26 mouse cellular contexts compared by ENCODE assay signal in the genomic region with DNA sequence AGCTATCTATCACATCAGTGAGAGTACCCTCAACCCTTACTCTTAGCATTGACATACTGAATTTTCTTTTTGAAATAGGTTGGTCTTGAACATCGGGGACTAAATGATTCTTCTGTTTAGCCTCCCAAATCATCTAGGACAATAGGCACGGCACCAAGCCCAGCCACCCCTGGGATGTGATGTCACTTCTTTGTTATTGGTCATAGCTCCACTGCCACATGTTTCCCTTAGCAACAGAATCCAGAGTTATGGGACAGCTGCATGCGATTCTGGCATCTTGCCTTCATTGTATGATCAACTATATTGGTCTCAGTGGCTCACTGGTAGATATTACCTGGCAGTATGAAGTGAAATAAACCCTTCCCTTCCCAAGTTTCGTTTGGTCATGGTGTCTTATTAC. TPM values are rescaled to one million over a fixed set of nuclear protein-coding genes. Genes with fewer than 3 reads are reported as not detected.
DNase-seq lines count a peak whose midpoint lies in the region; ATAC-seq and TF ChIP-seq lines count a peak whose summit lies in the region.
"Had no signal": no experiment of that assay in that cellular context is flagged by ENCODE, and none has a peak within 500 bp of the region (broad histone marks: within the 10 kb centered on the region; RNA-seq: fewer than 3 reads in every experiment).

No protein-coding gene starts in this region.

- peak overlapping the region; percentile 42 for H3K4me2 ChIP-seq in heart, embryonic 13.5 days
- no peak overlapping the region for H3K4me2 ChIP-seq in heart, postnatal 0 days (ENCODE audit: low read depth, low read length)
- H3K4me2 ChIP-seq: embryonic facial prominence, embryonic 13.5 days; forebrain, embryonic 13.5 days; hindbrain, embryonic 12.5 days had no signal

- no peak for DNase-seq in heart, adult 2 months
- DNase-seq in heart, adult 8-10 months (ENCODE audit: low spot score), result no peak
- DNase-seq in heart, postnatal 14 days, result no peak
- DNase-seq in heart, postnatal 0 days (ENCODE audit: low spot score), result no peak
- DNase-seq in urinary bladder, postnatal 10 days (ENCODE audit: low spot score), result no peak
- DNase-seq: adrenal gland, postnatal 25 days; cerebellum, adult 18-20 months; cerebellum, adult 9-11 months; cerebellum, postnatal 36 days; forebrain, postnatal 0 days; gastrocnemius, postnatal 25 days; kidney, adult 8-10 months had no signal

- WGBS in heart, adult 2 months, result 36% methylated on average over 4 of the region's 4 CpGs
- WGBS in heart, embryonic 13.5 days, result 48% methylated on average over 4 of the region's 4 CpGs
- WGBS in heart, postnatal 0 days, result 39% methylated on average over 4 of the region's 4 CpGs

- H3K27ac ChIP-seq in heart, adult 2 months, result peak overlapping the region; percentile 70
- H3K27ac ChIP-seq in heart, embryonic 13.5 days (replicated peaks), result peak overlapping the region; percentile 82
- H3K27ac ChIP-seq in heart, postnatal 0 days (ENCODE audit: low read depth), result peak overlapping the region; percentile 85
- H3K27ac ChIP-seq: embryonic facial prominence, embryonic 13.5 days; forebrain, embryonic 13.5 days; hindbrain, embryonic 12.5 days had no signal

- no peak for TF ChIP-seq CTCF in heart, adult 2 months (IDR thresholded peaks at IDR 0.05)
- no peak for TF ChIP-seq CTCF in heart, postnatal 0 days (IDR thresholded peaks at IDR 0.05; ENCODE audit: low read depth)

- no peaks in the 10 kb centered on the region for H3K27me3 ChIP-seq in heart, adult 2 months (ENCODE audit: control insufficient read depth, insufficient read depth, low read length)
- H3K27me3 ChIP-seq in heart, embryonic 13.5 days (replicated peaks), result no peaks in the 10 kb centered on the region
- no peaks in the 10 kb centered on the region for H3K27me3 ChIP-seq in heart, postnatal 0 days (ENCODE audit: control insufficient read depth, insufficient read depth, low read length)
- H3K27me3 ChIP-seq: CH12.LX; embryonic facial prominence, embryonic 13.5 days; forebrain, embryonic 13.5 days; hindbrain, embryonic 12.5 days had no signal

- no peak for TF ChIP-seq POLR2A in heart, adult 2 months (IDR thresholded peaks at IDR 0.05; ENCODE audit: insufficient read depth, low read depth, low read length)

- H3K79me2 ChIP-seq in heart, adult 2 months (replicated peaks; ENCODE audit: control insufficient read depth, insufficient read depth, low read length), result no peaks in the 10 kb centered on the region

- intact Hi-C loops in heart, adult 2 months (cut with DNase I), result no loop called here
- intact Hi-C loops in heart, postnatal 14 days (cut with DNase I), result no loop called here

- H3K9ac ChIP-seq in heart, adult 2 months (ENCODE audit: low read depth, low read length), result no peak overlapping the region
- H3K9ac ChIP-seq in heart, embryonic 13.5 days, result no peak overlapping the region
- H3K9ac ChIP-seq in heart, postnatal 0 days (replicated peaks; ENCODE audit: low read depth, low read length), result no peak overlapping the region
- H3K9ac ChIP-seq: embryonic facial prominence, embryonic 13.5 days; forebrain, embryonic 13.5 days; forebrain, postnatal 0 days; hindbrain, embryonic 12.5 days had no signal

- H3K4me1 ChIP-seq in heart, adult 2 months (ENCODE audit: control insufficient read depth, insufficient read depth, low read length), result peaks cover 2% of the 10 kb centered on the region
- peaks cover 16% of the 10 kb centered on the region for H3K4me1 ChIP-seq in heart, embryonic 13.5 days
- peaks cover 10% of the 10 kb centered on the region for H3K4me1 ChIP-seq in heart, postnatal 0 days (ENCODE audit: control insufficient read depth, insufficient read depth)
- H3K4me1 ChIP-seq: embryonic facial prominence, embryonic 13.5 days; forebrain, embryonic 13.5 days; hindbrain, embryonic 12.5 days had no signal

- no peak for TF ChIP-seq EP300 in heart, adult 2 months (IDR thresholded peaks at IDR 0.05; ENCODE audit: insufficient read depth, low read depth, low read length)
- TF ChIP-seq EP300 in heart, postnatal 0 days (IDR thresholded peaks at IDR 0.05; ENCODE audit: low read depth), result no peak

- H3K4me3 ChIP-seq in heart, adult 2 months, result no peak overlapping the region
- no peak overlapping the region for H3K4me3 ChIP-seq in heart, embryonic 13.5 days
- no peak overlapping the region for H3K4me3 ChIP-seq in heart, postnatal 0 days (ENCODE audit: low read depth, low read length)
- H3K4me3 ChIP-seq: embryonic facial prominence, embryonic 13.5 days; forebrain, embryonic 13.5 days; hindbrain, embryonic 12.5 days had no signal

- no peak for ATAC-seq in heart, embryonic 13.5 days (ENCODE audit: extremely low read depth, insufficient number of reproducible peaks, low FRiP score, low TSS enrichment)
- ATAC-seq in heart, postnatal 0 days (ENCODE audit: insufficient read depth, low read depth), result peak; percentile 70
- ATAC-seq in erythroid progenitor cell, adult 5-6 weeks (replicated peaks; ENCODE audit: low FRiP score, poor library complexity, severe bottlenecking), result no peak
- ATAC-seq: activated CD4-positive, CD25-positive, alpha-beta regulatory T cell, adult 4 months; forebrain, embryonic 13.5 days; forebrain, postnatal 0 days; hindbrain, embryonic 16.5 days; inflammation-experienced regulatory T-cells, adult 6 months; intestine, postnatal 0 days; Patski had no signal

- no peaks in the 10 kb centered on the region; the same call in 1 of the 2 replicates for H3K9me3 ChIP-seq in heart, embryonic 13.5 days
- no peaks in the 10 kb centered on the region for H3K9me3 ChIP-seq in heart, postnatal 0 days (replicated peaks; ENCODE audit: control insufficient read depth, low read length)
- H3K9me3 ChIP-seq: embryonic facial prominence, embryonic 13.5 days; forebrain, embryonic 13.5 days; hindbrain, embryonic 12.5 days had no signal

- H3K36me3 ChIP-seq in heart, adult 2 months (ENCODE audit: control insufficient read depth, insufficient read depth, low read length), result peaks cover 8% of the 10 kb centered on the region; the same call in 1 of the 2 replicates
- H3K36me3 ChIP-seq in heart, embryonic 13.5 days, result no peaks in the 10 kb centered on the region
- no peaks in the 10 kb centered on the region for H3K36me3 ChIP-seq in heart, postnatal 0 days (replicated peaks; ENCODE audit: control insufficient read depth, insufficient read depth, low read length)
- H3K36me3 ChIP-seq: embryonic facial prominence, embryonic 13.5 days; hindbrain, embryonic 12.5 days had no signal

RNA-seq across cellular contexts. Expression of gene Alox5, which starts 20.5 kb away (rescaled TPM):
- total RNA-seq in heart, adult 2 months (2021), result 10 to 100 TPM; 14.3 to 16.4 TPM
- 6.6 and 12.2 TPM in 2 replicates for polyA plus RNA-seq in heart, adult 2 months (2012; rRNA removed)
- 10 to 100 TPM; 10.2 to 18.7 (median 14.2) TPM for total RNA-seq in heart, adult 8-10 months (2022)
- polyA plus RNA-seq in heart, embryonic 13.5 days (2015; fragmentation: Nextera tagmentation; extraction: Ambion mirVana), result 2.6 and 2.9 TPM in 2 replicates
- 1 to 10 TPM; 5.6 to 7.2 TPM for total RNA-seq in heart, postnatal 14 days (2021)
- 5.6 and 14.1 TPM in 2 replicates for total RNA-seq in heart, postnatal 0 days (2014; rRNA removed; ENCODE audit: low replicate concordance)
- 3.9 and 4.5 TPM in 2 replicates for polyA plus RNA-seq in heart, postnatal 0 days (2015; fragmentation: Nextera tagmentation; extraction: Ambion mirVana)
- 15.1 and 20.1 TPM in 2 replicates for total RNA-seq in erythroid progenitor cell, adult 5-6 weeks (2015; ENCODE audit: low replicate concordance)
- 8.9 and 10.4 TPM in 2 replicates for total RNA-seq in erythroid progenitor cell, adult 5-6 weeks (2017; ENCODE audit: low replicate concordance)
- total RNA-seq: CH12.LX had no signal
- polyA plus RNA-seq: activated CD4-positive, CD25-positive, alpha-beta regulatory T cell, adult 4 months; inflammation-experienced regulatory T-cells, adult 6 months; Patski had no signal

RNA-seq across cellular contexts. Expression of gene Olfr211, which starts 48.4 kb away (rescaled TPM):
- total RNA-seq in heart, adult 2 months (2021), result not detected
- not detected in 2 replicates for polyA plus RNA-seq in heart, adult 2 months (2012; rRNA removed)
- total RNA-seq in heart, adult 8-10 months (2022), result not detected
- not detected in 2 replicates for polyA plus RNA-seq in heart, embryonic 13.5 days (2015; fragmentation: Nextera tagmentation; extraction: Ambion mirVana)
- not detected for total RNA-seq in heart, postnatal 14 days (2021)
- total RNA-seq in heart, postnatal 0 days (2014; rRNA removed; ENCODE audit: low replicate concordance), result not detected in 2 replicates
- not detected in 2 replicates for polyA plus RNA-seq in heart, postnatal 0 days (2015; fragmentation: Nextera tagmentation; extraction: Ambion mirVana)
- total RNA-seq in erythroid progenitor cell, adult 5-6 weeks (2015; ENCODE audit: low replicate concordance), result not detected in 2 replicates
- total RNA-seq in erythroid progenitor cell, adult 5-6 weeks (2017; ENCODE audit: low replicate concordance), result not detected in 2 replicates
- total RNA-seq: adrenal gland, adult 18-20 months; adrenal gland, postnatal 25 days; CH12.LX; forebrain, postnatal 0 days; gastrocnemius, adult 18-20 months; gastrocnemius, postnatal 25 days; granulocyte monocyte progenitor cell, adult 5-6 weeks had no signal
- polyA plus RNA-seq: activated CD4-positive, CD25-positive, alpha-beta regulatory T cell, adult 4 months; embryonic facial prominence, embryonic 13.5 days; forebrain, embryonic 13.5 days; forebrain, postnatal 0 days; hindbrain, embryonic 12.5 days; hindbrain, embryonic 16.5 days; inflammation-experienced regulatory T-cells, adult 6 months; intestine, postnatal 0 days; Patski had no signal
